12 mouse cellular contexts compared by ENCODE assay signal in genomic region chr11:116920746-116921145, GRCm38 (mm10). TPM values are rescaled to one million over a fixed set of nuclear protein-coding genes. Genes with fewer than 3 reads are reported as not detected.
DNase-seq lines count a peak whose midpoint lies in the region; ATAC-seq lines count a peak whose summit lies in the region.
"Had no signal": no experiment of that assay in that cellular context is flagged by ENCODE, and none has a peak within 500 bp of the region (broad histone marks: within the 10 kb centered on the region; RNA-seq: fewer than 3 reads in every experiment).

No protein-coding gene starts in this region.

- no peak overlapping the region for H3K4me3 ChIP-seq in limb, embryonic 11.5 days (ENCODE audit: low read depth, low read length)
- H3K4me3 ChIP-seq: embryonic facial prominence, embryonic 15.5 days; heart, embryonic 15.5 days; limb, embryonic 13.5 days; stomach, embryonic 15.5 days had no signal

- no peak overlapping the region for H3K4me2 ChIP-seq in limb, embryonic 11.5 days (ENCODE audit: low read depth, severe bottlenecking)
- H3K4me2 ChIP-seq: embryonic facial prominence, embryonic 15.5 days; heart, embryonic 15.5 days; limb, embryonic 13.5 days; stomach, embryonic 15.5 days had no signal

- ATAC-seq in CD4-positive, CD25-positive, alpha-beta regulatory T cell, adult 4 months, result no peak
- ATAC-seq in limb, embryonic 11.5 days (ENCODE audit: insufficient number of reproducible peaks, low FRiP score, low TSS enrichment, low read depth), result no peak

- peaks cover 45% of the 10 kb centered on the region for H3K27me3 ChIP-seq in limb, embryonic 11.5 days (ENCODE audit: control insufficient read depth, insufficient read depth, low read length)

- no peak overlapping the region for H3K27ac ChIP-seq in limb, embryonic 11.5 days (replicated peaks; ENCODE audit: low read depth, low read length)
- H3K27ac ChIP-seq: embryonic facial prominence, embryonic 15.5 days; heart, embryonic 15.5 days; limb, embryonic 13.5 days; stomach, embryonic 15.5 days had no signal

- DNase-seq in CD4-positive, CD25-positive, alpha-beta regulatory T cell, adult 2 months (ENCODE audit: low read depth, low spot score), result peak; percentile 7
- peak; percentile 63 for DNase-seq in retina, embryonic 14.5 days (ENCODE audit: low spot score)
- no peak for DNase-seq in retina, postnatal 1 day
- peak; percentile 76 for DNase-seq in limb, embryonic 11.5 days (ENCODE audit: low spot score)
- peak; percentile 29 for DNase-seq in yolk sac, embryonic 10.5 days (ENCODE audit: low spot score)
- no peak for DNase-seq in urinary bladder, postnatal 10 days (ENCODE audit: low spot score)
- DNase-seq in left cerebral cortex, postnatal 36 days (ENCODE audit: low spot score in 2 of 2), result no peak

- H3K9me3 ChIP-seq in limb, embryonic 11.5 days (ENCODE audit: control insufficient read depth, low read length), result no peaks in the 10 kb centered on the region
- H3K9me3 ChIP-seq: embryonic facial prominence, embryonic 15.5 days; heart, embryonic 15.5 days; limb, embryonic 13.5 days; stomach, embryonic 15.5 days had no signal

- intact Hi-C loops in left cerebral cortex, postnatal 36 days (cut with DNase I), result loop anchor here (5.0 kb wide), 1 partner anchor 72 kb away; no protein-coding TSS in a partner anchor

- H3K9ac ChIP-seq in limb, embryonic 11.5 days (ENCODE audit: low read length), result no peak overlapping the region
- H3K9ac ChIP-seq: embryonic facial prominence, embryonic 15.5 days; heart, embryonic 15.5 days; limb, embryonic 13.5 days; stomach, embryonic 15.5 days had no signal

- H3K36me3 ChIP-seq in limb, embryonic 11.5 days (ENCODE audit: control insufficient read depth, insufficient read depth, low read length), result no peaks in the 10 kb centered on the region
- H3K36me3 ChIP-seq: embryonic facial prominence, embryonic 15.5 days; heart, embryonic 15.5 days; limb, embryonic 13.5 days; stomach, embryonic 15.5 days had no signal

- H3K4me1 ChIP-seq in limb, embryonic 11.5 days (ENCODE audit: control insufficient read depth, insufficient read depth, low read length), result 0 out of 2 replicates have a peak, but pooled peaks cover 3% of the 10 kb centered on the region

- WGBS in limb, embryonic 11.5 days, result 0% methylated on average over 5 of the region's 6 CpGs

RNA-seq across cellular contexts. Expression of gene Mgat5b, which starts 2.1 kb away (rescaled TPM):
- not detected for polyA plus RNA-seq in CD4-positive, CD25-positive, alpha-beta regulatory T cell, adult 4 months (2017; shearing (Covaris generic))
- polyA plus RNA-seq in limb, embryonic 11.5 days (2014; fragmentation: Nextera tagmentation; extraction: Ambion mirVana), result 0.62 and 0.99 TPM in 2 replicates
- total RNA-seq in left cerebral cortex, postnatal 36 days (2021), result 10 to 100 TPM; 76.5 to 86.1 TPM

Comparison
In these comparisons a context has a peak if more than half of its experiments do, and no peak if none do; other contexts are left out.
1. DNase-seq: peak in CD4-positive, CD25-positive, alpha-beta regulatory T cell, adult 2 months (single experiment), retina, embryonic 14.5 days (single experiment), limb, embryonic 11.5 days (single experiment) and yolk sac, embryonic 10.5 days (single experiment); none in retina, postnatal 1 day (single experiment), urinary bladder, postnatal 10 days (single experiment) and left cerebral cortex, postnatal 36 days (0 of 2).